Mouse (Mus musculus) retina, adult 2 months (tissue): ENCODE measurements around the gene Txnl4b.

Experiments used
- DNase-seq: peaks from one replicate; pipeline ENCODE4 v3.0.0-alpha.2; 2012; ENCODE audit warnings: low read depth, low spot score

The Txnl4b gene

GRCm38 (mm10) chr8:109565498-109566333, at the start of gene Txnl4b, which contains the start of gene Dhx38:
Txnl4b (plus strand) TSS chr8:109565892.
Dhx38 (minus strand) TSS chr8:109565861.
- DNase-seq, result peak; percentile 100

GRCm38 (mm10) chr8:109524008-109524407, 41.7 kb upstream of the Txnl4b start:
- no peak for DNase-seq

DNA sequence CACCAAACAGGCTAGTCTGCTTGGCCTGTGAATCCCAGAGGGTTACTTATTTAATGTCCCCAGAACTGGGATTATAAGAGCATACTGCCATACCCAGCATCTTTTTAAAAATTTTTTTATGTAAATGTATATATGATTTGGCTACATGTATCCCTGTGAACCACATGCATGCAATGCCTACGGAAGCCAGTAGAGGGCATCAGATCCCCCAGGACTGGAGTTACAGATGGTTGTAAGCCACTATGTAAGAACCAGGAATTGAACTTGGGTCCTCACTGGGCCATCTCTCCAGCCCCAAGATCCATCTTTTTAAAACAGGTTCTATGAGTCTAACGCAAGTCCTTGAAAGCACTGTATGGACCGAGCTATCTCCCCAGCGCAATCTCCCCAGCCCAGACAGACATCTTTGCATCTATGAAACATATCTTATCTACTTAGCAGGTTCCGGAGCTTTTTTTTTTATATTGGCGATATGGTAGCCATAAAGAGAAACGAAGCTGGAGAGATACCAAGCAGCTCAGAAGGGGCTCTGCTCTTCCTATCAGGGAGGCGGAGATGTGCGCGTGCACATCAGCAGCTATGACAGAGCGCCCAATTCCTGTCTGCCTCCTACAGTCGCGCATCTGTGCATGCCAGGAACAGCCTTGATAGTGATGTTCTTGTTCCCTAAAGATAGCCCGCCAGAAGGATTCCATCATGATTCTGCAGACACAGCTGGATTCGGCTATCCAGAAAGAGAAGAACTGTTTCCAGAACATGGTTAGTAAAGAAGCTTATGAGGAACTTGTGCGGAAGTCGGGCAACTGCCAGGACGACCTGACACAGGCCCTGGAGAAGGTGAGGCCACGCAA, 30.3 kb upstream of the Txnl4b start:
- no peak for DNase-seq

- peak; percentile 49 for DNase-seq
Observed at GRCm38 (mm10) chr8:109536703-109537102, 29.0 kb upstream of the Txnl4b start.

- no peak for DNase-seq
Observed at GRCm38 (mm10) chr8:109542165-109542564, 23.5 kb upstream of the Txnl4b start.

GRCm38 (mm10) chr8:109542748-109543519, 22.8 kb upstream of the Txnl4b start:
- DNase-seq, result no peak

DNA sequence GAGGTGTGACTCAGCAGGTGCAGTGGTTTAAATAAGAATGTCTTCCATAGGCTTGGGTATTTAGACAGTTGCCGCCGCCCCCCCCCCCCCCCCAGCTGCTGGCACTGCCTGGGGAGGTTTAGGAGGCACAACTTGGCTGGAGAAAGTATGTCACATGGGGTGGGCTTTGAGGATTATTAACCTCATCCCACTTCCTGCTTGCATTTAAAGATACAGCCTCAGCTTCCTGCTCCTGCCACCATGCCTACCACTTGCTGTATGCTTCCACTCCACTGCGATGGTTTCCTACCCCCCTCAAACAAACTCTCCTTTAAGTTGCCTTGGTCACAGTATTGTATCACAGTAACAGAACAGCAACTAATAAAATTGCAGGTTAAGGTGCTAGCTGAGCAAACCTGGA, 21.6 kb upstream of the Txnl4b start:
- DNase-seq, result no peak

GRCm38 (mm10) chr8:109551663-109552062, 14.0 kb upstream of the Txnl4b start:
- no peak for DNase-seq

- no peak for DNase-seq
Observed at GRCm38 (mm10) chr8:109563881-109564280, 1.8 kb upstream of the Txnl4b start.

DNA sequence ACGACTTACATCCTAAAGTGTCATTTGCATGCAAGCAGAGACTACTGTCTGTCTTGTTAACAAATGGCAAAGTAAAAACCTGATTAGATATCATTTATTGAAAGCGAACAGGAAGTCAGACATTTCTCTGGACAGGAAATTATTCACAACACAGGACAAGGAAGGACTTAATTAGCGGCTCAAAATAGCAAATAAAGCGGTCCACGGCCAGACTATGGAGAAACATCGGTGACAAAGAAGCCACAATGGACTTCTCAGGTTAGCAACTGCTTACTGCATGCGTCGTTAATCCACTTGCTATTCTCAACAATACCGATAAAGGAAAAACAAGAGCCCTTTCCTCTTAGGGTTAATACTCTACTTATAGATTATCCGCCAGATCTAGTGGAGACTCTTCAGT, 926 bp upstream of the Txnl4b start:
- DNase-seq, result no peak

DNA sequence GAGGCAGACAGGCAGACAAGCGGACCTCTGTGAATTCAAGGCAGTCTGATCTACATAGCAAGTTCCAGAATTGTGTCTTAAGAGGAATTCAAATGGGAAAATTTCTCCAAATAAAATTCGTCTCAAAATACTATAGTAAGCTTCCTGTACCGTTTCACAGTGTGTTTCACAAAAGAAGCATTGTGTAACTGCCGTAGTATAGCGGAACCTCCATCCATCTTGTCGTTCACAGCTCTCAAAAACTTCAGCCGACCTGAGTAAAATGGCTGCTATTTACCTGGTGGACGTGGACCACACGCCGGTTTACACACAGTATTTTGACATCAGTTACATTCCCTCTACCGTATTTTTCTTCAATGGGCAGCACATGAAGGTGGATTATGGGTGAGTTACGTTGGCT, 5.4 kb downstream of the Txnl4b start:
- no peak for DNase-seq

GRCm38 (mm10) chr8:109576311-109576710, 10.6 kb downstream of the Txnl4b start:
- DNase-seq, result no peak

- DNase-seq, result no peak
Observed at GRCm38 (mm10) chr8:109578900-109579301, 13.2 kb downstream of the Txnl4b start, which contains the start of gene Hp. Hp (minus strand) TSS chr8:109579172.

DNA sequence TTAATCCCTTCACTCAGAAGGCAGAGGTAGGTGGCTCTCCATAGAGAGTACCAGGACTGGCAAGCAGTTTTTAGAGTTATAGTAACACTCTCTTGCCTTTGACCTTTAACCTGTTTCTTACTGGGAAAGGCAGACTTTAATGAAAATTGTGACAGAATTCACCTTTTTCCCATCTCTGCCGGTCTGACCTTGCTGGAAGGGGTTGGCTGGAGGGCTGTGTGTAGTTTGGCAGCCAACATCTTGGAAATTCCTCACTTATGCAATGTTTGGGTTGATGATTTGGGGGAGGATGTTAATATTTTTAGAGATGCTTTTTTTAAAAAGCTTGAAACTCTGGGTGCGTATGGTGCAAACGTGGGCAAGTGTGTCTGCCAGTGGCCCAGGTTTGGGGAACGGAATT, 18.6 kb downstream of the Txnl4b start:
- DNase-seq, result no peak

GRCm38 (mm10) chr8:109584830-109585229, 19.1 kb downstream of the Txnl4b start:
- no peak for DNase-seq

- no peak for DNase-seq
Observed at GRCm38 (mm10) chr8:109585652-109586051, 20.0 kb downstream of the Txnl4b start.

- DNase-seq, result no peak
Observed at GRCm38 (mm10) chr8:109586972-109587504, 21.3 kb downstream of the Txnl4b start.

DNA sequence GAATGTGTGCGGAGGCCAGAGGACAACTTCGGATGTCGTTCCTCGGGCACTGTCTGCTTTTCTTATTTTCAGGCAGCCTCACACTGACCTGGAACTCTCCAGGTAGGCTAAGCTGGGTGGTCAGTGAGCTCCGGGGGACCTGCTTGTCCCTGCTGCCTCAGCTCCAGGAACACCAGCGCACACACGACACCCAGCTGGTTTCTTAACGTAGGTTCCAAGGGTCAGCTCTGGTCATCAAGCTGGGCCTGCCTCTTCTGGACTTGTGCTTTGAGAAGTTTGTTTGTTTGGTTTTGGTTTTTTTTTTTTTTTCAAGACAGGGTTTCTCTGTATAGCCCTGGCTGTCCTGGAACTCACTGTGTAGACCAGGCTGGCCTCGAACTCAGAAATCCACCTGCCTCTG, 25.2 kb downstream of the Txnl4b start:
- DNase-seq, result no peak

DNA sequence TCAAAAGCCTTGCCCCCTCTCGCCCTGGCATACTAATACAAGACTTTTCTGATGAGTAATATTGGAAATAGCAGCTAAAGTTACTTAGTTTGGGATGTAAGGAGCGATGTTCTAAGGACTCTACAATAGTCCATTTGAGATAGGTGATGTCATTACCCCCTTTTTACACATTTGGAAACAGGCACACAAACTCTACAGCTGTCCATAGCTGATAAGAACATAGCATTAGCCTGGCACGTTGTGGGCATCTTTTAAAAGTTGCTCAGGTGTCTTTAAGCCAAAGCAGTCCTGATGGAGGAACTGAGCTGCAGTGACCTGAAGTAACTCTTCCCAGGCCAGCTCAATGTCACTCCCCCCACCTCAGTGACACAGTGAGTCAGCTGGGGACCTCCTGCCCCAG, 25.7 kb downstream of the Txnl4b start:
- no peak for DNase-seq

DNA sequence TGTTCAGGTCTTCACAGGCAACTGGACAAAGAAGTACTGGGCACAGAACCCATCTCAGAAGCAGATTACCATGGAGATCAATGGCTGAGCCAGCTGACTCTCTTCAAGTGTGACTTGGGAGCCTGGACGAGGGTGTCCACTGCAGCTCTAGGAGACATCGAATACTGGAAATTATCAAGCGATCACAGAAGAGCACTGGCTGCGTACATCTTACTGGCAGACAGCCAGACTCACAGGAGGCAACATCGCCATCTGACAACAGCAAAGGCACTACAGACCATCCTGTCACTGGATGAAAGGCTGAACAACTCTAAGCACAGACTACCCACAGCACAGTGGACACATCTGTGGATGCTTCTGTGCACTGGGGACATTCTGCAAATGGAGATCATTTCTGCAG, 26.5 kb downstream of the Txnl4b start:
- no peak for DNase-seq

- no peak for DNase-seq
Observed at GRCm38 (mm10) chr8:109593117-109593788, 27.6 kb downstream of the Txnl4b start.
